Comparison of ENCODE assay signal across 26 mouse cellular contexts in genomic region chr4:16231452-16231851, GRCm38 (mm10).
"Had no signal": no experiment of that assay in that cellular context is flagged by ENCODE, and none has a peak within 500 bp of the region (broad histone marks: within the 10 kb centered on the region; RNA-seq: fewer than 3 reads in every experiment).

No protein-coding gene starts in this region.

- H3K27ac ChIP-seq: heart, embryonic 13.5 days; heart, embryonic 15.5 days; hindbrain, embryonic 13.5 days; hindbrain, embryonic 15.5 days; hindbrain, postnatal 0 days; kidney, embryonic 15.5 days; kidney, postnatal 0 days; left cerebral cortex, adult 2 months; limb, embryonic 13.5 days; limb, embryonic 15.5 days; liver, embryonic 12.5 days; liver, embryonic 14.5 days had no signal

- H3K4me2 ChIP-seq: heart, embryonic 11.5 days; heart, embryonic 13.5 days; heart, embryonic 15.5 days; hindbrain, embryonic 13.5 days; hindbrain, embryonic 15.5 days; kidney, embryonic 15.5 days; limb, embryonic 13.5 days; limb, embryonic 15.5 days; liver, embryonic 12.5 days had no signal

- H3K4me1 ChIP-seq: heart, embryonic 13.5 days; heart, embryonic 15.5 days; hindbrain, embryonic 13.5 days; hindbrain, embryonic 15.5 days; kidney, embryonic 15.5 days; limb, embryonic 13.5 days; limb, embryonic 15.5 days; liver, embryonic 12.5 days had no signal

- H3K9me3 ChIP-seq: heart, embryonic 13.5 days; heart, embryonic 15.5 days; hindbrain, embryonic 13.5 days; hindbrain, embryonic 15.5 days; kidney, embryonic 15.5 days; limb, embryonic 13.5 days; limb, embryonic 15.5 days; liver, embryonic 12.5 days had no signal

- H3K9ac ChIP-seq: forebrain, postnatal 0 days; heart, embryonic 13.5 days; heart, embryonic 15.5 days; hindbrain, embryonic 13.5 days; hindbrain, embryonic 15.5 days; kidney, embryonic 15.5 days; limb, embryonic 13.5 days; limb, embryonic 15.5 days; liver, embryonic 12.5 days; liver, embryonic 14.5 days had no signal

- DNase-seq: forebrain, postnatal 0 days; gastrocnemius, postnatal 14 days; gastrocnemius, postnatal 36 days; heart, postnatal 14 days; heart, postnatal 36 days; kidney, adult 11 months; kidney, adult 2 months; kidney, adult 9 months; kidney, postnatal 14 days; kidney, postnatal 36 days; layer of hippocampus, postnatal 36 days; left cerebral cortex, postnatal 4 days had no signal

- H3K4me3 ChIP-seq: heart, embryonic 13.5 days; heart, embryonic 15.5 days; hindbrain, embryonic 13.5 days; hindbrain, embryonic 15.5 days; kidney, embryonic 15.5 days; left cerebral cortex, adult 2 months; limb, embryonic 13.5 days; limb, embryonic 15.5 days; liver, embryonic 12.5 days had no signal

- H3K36me3 ChIP-seq: heart, embryonic 13.5 days; heart, embryonic 15.5 days; hindbrain, embryonic 13.5 days; hindbrain, embryonic 15.5 days; kidney, embryonic 15.5 days; limb, embryonic 13.5 days; limb, embryonic 15.5 days; liver, embryonic 12.5 days had no signal

- H3K27me3 ChIP-seq: heart, embryonic 13.5 days; heart, embryonic 15.5 days; hindbrain, embryonic 13.5 days; hindbrain, embryonic 15.5 days; kidney, embryonic 15.5 days; limb, embryonic 13.5 days; limb, embryonic 15.5 days; liver, embryonic 12.5 days had no signal

- ATAC-seq: forebrain, postnatal 0 days; hindbrain, postnatal 0 days; intestine, embryonic 16.5 days; liver, embryonic 12.5 days had no signal
